Mouse (Mus musculus) urinary bladder, postnatal 14 days (tissue): Measurements from ENCODE around the gene Map2.

Experiments used
- DNase-seq: peaks from one replicate; pipeline ENCODE4 v3.0.0; 2021; ENCODE audit warnings: low spot score

The Map2 gene

GRCm38 (mm10) chr1:66394944-66395637 is 220.0 kb downstream of the Map2 start:
- no peak for DNase-seq

- DNase-seq = no peak
Measured at GRCm38 (mm10) chr1:66395826-66396225, 220.8 kb downstream of the Map2 start.

- no peak for DNase-seq
Measured at GRCm38 (mm10) chr1:66401902-66402301, 226.8 kb downstream of the Map2 start.

GRCm38 (mm10) chr1:66407270-66407967 is 232.3 kb downstream of the Map2 start:
- DNase-seq = no peak

- DNase-seq = no peak
Measured at GRCm38 (mm10) chr1:66418360-66418759, 243.3 kb downstream of the Map2 start.

GRCm38 (mm10) chr1:66426073-66426472 is 251.0 kb downstream of the Map2 start:
- DNase-seq = no peak

- DNase-seq = no peak
Measured at GRCm38 (mm10) chr1:66430962-66431361, 255.9 kb downstream of the Map2 start.

- no peak for DNase-seq
Measured at GRCm38 (mm10) chr1:66431472-66431871, 256.4 kb downstream of the Map2 start.

GRCm38 (mm10) chr1:66438069-66438468 is 263.0 kb downstream of the Map2 start:
- no peak for DNase-seq

- no peak for DNase-seq
Measured at GRCm38 (mm10) chr1:66442922-66443321, 267.8 kb downstream of the Map2 start.

- no peak for DNase-seq
Measured at GRCm38 (mm10) chr1:66449471-66449870, 274.4 kb downstream of the Map2 start.

- no peak for DNase-seq
Measured at GRCm38 (mm10) chr1:66456580-66456979, 281.5 kb downstream of the Map2 start.

- no peak for DNase-seq
Measured at GRCm38 (mm10) chr1:66457747-66458146, 282.7 kb downstream of the Map2 start.

GRCm38 (mm10) chr1:66459394-66459793 is 284.3 kb downstream of the Map2 start:
- no peak for DNase-seq

GRCm38 (mm10) chr1:66460850-66461249 is 285.8 kb downstream of the Map2 start:
- DNase-seq = no peak

GRCm38 (mm10) chr1:66467821-66468703 is 293.0 kb downstream of the Map2 start, which contains the start of gene Unc80:
Gene Unc80, plus strand, starts transcription at chr1:66468367.
- peak; percentile 39 for DNase-seq

GRCm38 (mm10) chr1:66468704-66469020 is 293.6 kb downstream of the Map2 start:
- DNase-seq = no peak

GRCm38 (mm10) chr1:66482751-66483150 is 307.7 kb downstream of the Map2 start:
- DNase-seq = no peak
